9 mouse cellular contexts compared by ENCODE assay signal in genomic region chr12:71040462-71040861, GRCm38 (mm10). TPM values are rescaled to one million over a fixed set of nuclear protein-coding genes. Genes with fewer than 3 reads are reported as not detected.
A peak's percentile ranks its signal among the peaks of the same experiment; 100 is the strongest.
DNase-seq lines count a peak whose midpoint lies in the region; TF ChIP-seq lines count a peak whose summit lies in the region.
"Had no signal": no experiment of that assay in that cellular context is flagged by ENCODE, and none has a peak within 500 bp of the region (broad histone marks: within the 10 kb centered on the region; RNA-seq: fewer than 3 reads in every experiment).

No protein-coding gene starts in this region.

- H3K4me3 ChIP-seq in cortical plate, adult 2 months (ENCODE audit: insufficient read depth, low read length) = no peak overlapping the region
- no peak overlapping the region for H3K4me3 ChIP-seq in lung, adult 2 months (replicated peaks; ENCODE audit: extremely low read depth, low read depth, low read length)
- H3K4me3 ChIP-seq in left cerebral cortex, adult 2 months = no peak overlapping the region
- H3K4me3 ChIP-seq: neural tube, embryonic 13.5 days had no signal

- WGBS in lung, adult 2 months = 62% methylated on average over 7 of the region's 7 CpGs

- intact Hi-C loops in left cerebral cortex, adult 2 months (cut with DNase I) = no loop called here

- peak; percentile 38 for DNase-seq in layer of hippocampus, adult 9-11 months
- DNase-seq in layer of hippocampus, adult 8-10 months (ENCODE audit: low spot score in 2 of 2) = no peak
- DNase-seq in lung, adult 2 months = peak; percentile 37
- peak; percentile 46 to 75 for DNase-seq in spleen, postnatal 4 days (ENCODE audit: low spot score in 2 of 2)
- DNase-seq in cerebellum, postnatal 36 days = no peak
- no peak for DNase-seq in left cerebral cortex, adult 2 months (ENCODE audit: extremely low spot score in 1 of 2, low spot score in 2 of 2)
- no peak for DNase-seq in right cerebral cortex, postnatal 14 days

- no peak for TF ChIP-seq CTCF in cortical plate, adult 2 months (IDR thresholded peaks at IDR 0.05; ENCODE audit: extremely low read depth, insufficient read depth, low read length)
- no peak for TF ChIP-seq CTCF in lung, adult 2 months (IDR thresholded peaks at IDR 0.05; ENCODE audit: insufficient read depth, low read length)
- no peak for TF ChIP-seq CTCF in left cerebral cortex, adult 2 months (IDR thresholded peaks at IDR 0.05)

- H3K27ac ChIP-seq in cortical plate, adult 2 months (ENCODE audit: insufficient read depth, low read length) = 0 out of 2 replicates have a peak overlapping the region, but pooled peaks have one; percentile 84
- H3K27ac ChIP-seq in left cerebral cortex, adult 2 months = no peak overlapping the region
- H3K27ac ChIP-seq: neural tube, embryonic 13.5 days had no signal

- no peak for TF ChIP-seq POLR2A in cortical plate, adult 2 months (IDR thresholded peaks at IDR 0.05; ENCODE audit: extremely low read depth, insufficient read depth, low read length)
- peak; percentile 48; the same call in 1 of the 2 replicates for TF ChIP-seq POLR2A in lung, adult 2 months (IDR thresholded peaks at IDR 0.05; ENCODE audit: borderline replicate concordance, extremely low read depth, low read depth, low read length)

- H3K4me1 ChIP-seq in cortical plate, adult 2 months (ENCODE audit: control insufficient read depth, insufficient read depth, low read length) = no peaks in the 10 kb centered on the region
- peaks cover 10% of the 10 kb centered on the region for H3K4me1 ChIP-seq in lung, adult 2 months (ENCODE audit: control insufficient read depth, insufficient read depth, low read length)
- H3K4me1 ChIP-seq: neural tube, embryonic 13.5 days had no signal

RNA-seq across cellular contexts. Expression of gene Arid4a, which starts 24.7 kb away (rescaled TPM):
- 10 to 100 TPM; 31.8 to 40.3 (median 35.7) TPM for total RNA-seq in layer of hippocampus, adult 8-10 months (2022)
- polyA plus RNA-seq in cortical plate, adult 2 months (2012; rRNA removed) = 17.8 and 18.4 TPM in 2 replicates
- 4.1 and 5.4 TPM in 2 replicates for polyA plus RNA-seq in lung, adult 2 months (2012; rRNA removed)
- 10 to 100 TPM; 35.2 to 36.4 TPM for total RNA-seq in left cerebral cortex, adult 2 months (2021)

Comparison
In these comparisons a context has a peak if more than half of its experiments do, and no peak if none do; other contexts are left out.
1. DNase-seq: peak in layer of hippocampus, adult 9-11 months (single experiment), lung, adult 2 months (single experiment) and spleen, postnatal 4 days (2 of 2); none in layer of hippocampus, adult 8-10 months (0 of 2), cerebellum, postnatal 36 days (0 of 2), left cerebral cortex, adult 2 months (0 of 2) and right cerebral cortex, postnatal 14 days (single experiment).